Mouse (Mus musculus) small intestine, adult 10 weeks (tissue): ENCODE measurements around the gene Olfr710. TPM values are rescaled to one million over a fixed set of nuclear protein-coding genes. Genes with fewer than 3 reads are reported as not detected.

Source experiments
- polyA plus RNA-seq: library from polyadenylated mRNA; stranded (reverse); fragments of 350-450 nt; fragmentation: Illumina TruSeq; extraction: RNeasy Lipid Tissue Mini Kit (QIAGEN cat#74804); gene quantifications from one replicate; pipeline ENCODE4 v1.2.3, GENCODE M21; 2014; ENCODE audit warnings: low replicate concordance

Gene Olfr710
- polyA plus RNA-seq: not detected

GRCm38 (mm10) chr7:106948212-106948611 is at the start of gene Olfr710:
TSS of gene Olfr710 (minus strand) at chr7:106948312.

GRCm38 (mm10) chr7:106975353-106975752 is 27.2 kb upstream of the Olfr710 start, which contains the start of gene Olfr711:
TSS of gene Olfr711 (minus strand) at chr7:106975453.

GRCm38 (mm10) chr7:106963837-106964236 is 15.7 kb upstream of the Olfr710 start, which contains the start of gene Olfr6:
TSS of gene Olfr6 (minus strand) at chr7:106963937.

GRCm38 (mm10) chr7:106932119-106932518 is 16.0 kb downstream of the Olfr710 start, which contains the start of gene Olfr709-ps1:
TSS of gene Olfr709-ps1 (minus strand) at chr7:106932219.

GRCm38 (mm10) chr7:106907676-106908075 is 40.4 kb downstream of the Olfr710 start, which contains the start of gene Olfr1532-ps1:
TSS of gene Olfr1532-ps1 (plus strand) at chr7:106908001.

GRCm38 (mm10) chr7:106901141-106901540 is 47.0 kb downstream of the Olfr710 start, which contains the start of gene Olfr707:
TSS of gene Olfr707 (minus strand) at chr7:106901241.

Other genes with a start within 250 kb of the Olfr710 start
- gene Olfr695, start 231.9 kb downstream of the Olfr710 start, polyA plus RNA-seq: not detected
- not detected for gene Olfr697, start 205.9 kb downstream of the Olfr710 start, polyA plus RNA-seq
- gene Olfr698, start 192.9 kb downstream of the Olfr710 start, polyA plus RNA-seq: not detected
- gene Olfr699, start 155.1 kb downstream of the Olfr710 start, polyA plus RNA-seq: not detected
- gene Olfr700, start 139.5 kb downstream of the Olfr710 start, polyA plus RNA-seq: not detected
- gene Olfr701, start 134.2 kb downstream of the Olfr710 start, polyA plus RNA-seq: not detected
- gene Olfr702, start 114.4 kb downstream of the Olfr710 start, polyA plus RNA-seq: not detected
- gene Olfr703, start 105.0 kb downstream of the Olfr710 start, polyA plus RNA-seq: not detected
- not detected for gene Olfr704, start 85.1 kb downstream of the Olfr710 start, polyA plus RNA-seq
- gene Olfr705, start 71.4 kb downstream of the Olfr710 start, polyA plus RNA-seq: not detected
- gene Olfr706, start 60.1 kb downstream of the Olfr710 start, polyA plus RNA-seq: not detected
- not detected for gene Olfr707, start 47.1 kb downstream of the Olfr710 start, polyA plus RNA-seq
- gene Olfr1532-ps1, start 40.3 kb downstream of the Olfr710 start, polyA plus RNA-seq: 0.45 TPM
- not detected for gene Olfr709-ps1, start 16.1 kb downstream of the Olfr710 start, polyA plus RNA-seq
- not detected for gene Olfr6, start 15.6 kb upstream of the Olfr710 start, polyA plus RNA-seq
- not detected for gene Olfr711, start 27.1 kb upstream of the Olfr710 start, polyA plus RNA-seq
- gene Olfr2, start 57.8 kb upstream of the Olfr710 start, polyA plus RNA-seq: not detected
- gene Olfr713, start 82.9 kb upstream of the Olfr710 start, polyA plus RNA-seq: 0.19 TPM
- gene Olfr714, start 122.7 kb upstream of the Olfr710 start, polyA plus RNA-seq: not detected
- gene Olfr17, start 144.9 kb upstream of the Olfr710 start, polyA plus RNA-seq: not detected
- gene Olfr715b, start 162.1 kb upstream of the Olfr710 start, polyA plus RNA-seq: not detected
- not detected for gene Olfr715, start 182.8 kb upstream of the Olfr710 start, polyA plus RNA-seq
- not detected for gene Olfr716, start 190.0 kb upstream of the Olfr710 start, polyA plus RNA-seq
- gene Nlrp14, start 218.7 kb upstream of the Olfr710 start, polyA plus RNA-seq: not detected